Mouse (Mus musculus): ENCODE results near the gene Trp53inp2.

Gene Trp53inp2

GRCm38 (mm10) chr2:155380261-155381059, at the start of gene Trp53inp2:
Gene Trp53inp2 (plus strand): TSS chr2:155381059.
- no peak for DNase-seq

- no peak for DNase-seq
These were observed 49.5 kb upstream of the Trp53inp2 start for GRCm38 (mm10) chr2:155331351-155331750.

- DNase-seq: no peak
These were observed 47.4 kb upstream of the Trp53inp2 start for GRCm38 (mm10) chr2:155333421-155333820.

GRCm38 (mm10) chr2:155335231-155335630, 45.6 kb upstream of the Trp53inp2 start:
- no peak for DNase-seq

GRCm38 (mm10) chr2:155336254-155336653, 44.6 kb upstream of the Trp53inp2 start:
- DNase-seq: no peak

GRCm38 (mm10) chr2:155340166-155340565, 40.7 kb upstream of the Trp53inp2 start:
- no peak for DNase-seq

GRCm38 (mm10) chr2:155346670-155347069, 34.2 kb upstream of the Trp53inp2 start:
- DNase-seq: no peak

- no peak for DNase-seq
These were observed 26.5 kb upstream of the Trp53inp2 start for GRCm38 (mm10) chr2:155354402-155354801.

GRCm38 (mm10) chr2:155356971-155357591, 23.8 kb upstream of the Trp53inp2 start, which contains the start of gene Pigu:
Gene Pigu (minus strand): TSS chr2:155357430.
- peak; percentile 87 to 91 for DNase-seq

- no peak for DNase-seq
These were observed 23.0 kb upstream of the Trp53inp2 start for GRCm38 (mm10) chr2:155357686-155358399.

GRCm38 (mm10) chr2:155367635-155368284, 13.1 kb upstream of the Trp53inp2 start:
- no peak for DNase-seq

- DNase-seq: no peak
These were observed 11.5 kb upstream of the Trp53inp2 start for GRCm38 (mm10) chr2:155369333-155369883.

- no peak for DNase-seq
These were observed 8.4 kb upstream of the Trp53inp2 start for GRCm38 (mm10) chr2:155372451-155372850.

GRCm38 (mm10) chr2:155373302-155373701, 7.6 kb upstream of the Trp53inp2 start:
- no peak for DNase-seq

GRCm38 (mm10) chr2:155373886-155374285, 7.0 kb upstream of the Trp53inp2 start:
- no peak for DNase-seq

- DNase-seq: no peak
These were observed 6.3 kb upstream of the Trp53inp2 start for GRCm38 (mm10) chr2:155374521-155374920.

- no peak for DNase-seq
These were observed 4.7 kb upstream of the Trp53inp2 start for GRCm38 (mm10) chr2:155376191-155376590.

- no peak for DNase-seq
These were observed 190 bp downstream of the Trp53inp2 start for GRCm38 (mm10) chr2:155381060-155381437.

GRCm38 (mm10) chr2:155381643-155382331, 928 bp downstream of the Trp53inp2 start:
- DNase-seq: peak; percentile 94 to 95

GRCm38 (mm10) chr2:155382332-155382700, 1.5 kb downstream of the Trp53inp2 start:
- DNase-seq: no peak

- no peak for DNase-seq
These were observed 2.1 kb downstream of the Trp53inp2 start for GRCm38 (mm10) chr2:155382791-155383438.

- DNase-seq: peak; percentile 53 to 65
These were observed 4.2 kb downstream of the Trp53inp2 start for GRCm38 (mm10) chr2:155385090-155385489.
